Mouse (Mus musculus): ENCODE data around the gene Rabgap1l. TPM values are rescaled to one million over a fixed set of nuclear protein-coding genes. Genes with fewer than 3 reads are reported as not detected.

The Rabgap1l gene
- polyA plus RNA-seq, 1 experiment from 2014 or later, result 27.0 TPM

DNA sequence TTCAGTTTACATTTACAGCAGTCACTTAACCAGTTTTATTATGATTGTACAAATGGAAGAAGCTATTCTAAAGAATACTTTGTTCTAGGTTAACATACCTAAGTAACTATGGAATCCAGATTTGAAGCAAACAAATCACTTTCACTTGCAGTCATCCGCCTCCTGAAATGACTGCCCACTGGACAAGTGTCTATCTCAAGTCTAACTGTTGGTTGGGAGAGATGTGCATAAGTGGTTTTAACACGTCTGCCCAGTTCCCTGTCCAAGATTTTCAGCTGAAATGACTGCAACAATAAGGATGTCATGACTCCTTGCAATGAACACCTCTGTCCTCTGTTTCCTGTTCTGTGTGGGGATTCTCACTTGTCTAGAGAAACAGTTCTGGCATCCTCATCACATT, 27.4 kb downstream of the Rabgap1l start:
- no peaks in the 10 kb centered on the region for H3K27me3 ChIP-seq (ENCODE audit: control insufficient read depth, insufficient read depth, low read length)
- no peaks in the 10 kb centered on the region for H3K36me3 ChIP-seq (ENCODE audit: control insufficient read depth, insufficient read depth, low read length)
- 77% methylated on average over 2 of the region's 2 CpGs for WGBS
- H3K9ac ChIP-seq (ENCODE audit: low read length), result no peak overlapping the region
- H3K4me2 ChIP-seq (ENCODE audit: low read depth, low read length), result no peak overlapping the region
- H3K9me3 ChIP-seq (replicated peaks; ENCODE audit: control insufficient read depth, low read length), result no peaks in the 10 kb centered on the region
- no peak overlapping the region for H3K4me3 ChIP-seq (replicated peaks; ENCODE audit: low read length)
- H3K4me1 ChIP-seq (ENCODE audit: control insufficient read depth, insufficient read depth, low read length), result no peaks in the 10 kb centered on the region
- ATAC-seq (ENCODE audit: insufficient read depth, low FRiP score), result no peak
- H3K27ac ChIP-seq (ENCODE audit: low read length), result no peak overlapping the region

DNA sequence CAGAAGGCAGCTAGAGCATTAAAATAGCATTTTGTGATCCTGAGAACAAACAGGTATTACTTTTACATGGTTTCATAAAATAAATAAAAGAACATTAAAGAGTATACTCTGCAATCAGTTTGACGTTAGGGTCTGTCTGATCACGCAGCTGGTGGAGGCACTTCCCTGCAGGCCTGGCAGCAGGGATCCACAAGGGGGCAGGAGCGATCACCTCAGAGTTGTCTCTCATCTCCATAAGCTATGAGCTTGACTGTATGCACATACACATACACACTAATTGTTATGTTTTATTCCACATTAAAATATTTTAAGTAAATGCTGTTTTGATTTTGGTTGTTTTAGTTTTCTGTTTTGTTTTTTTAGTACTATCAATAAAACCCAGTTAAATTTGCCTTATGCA, 34.8 kb downstream of the Rabgap1l start:
- WGBS, result 28% methylated on average over 3 of the region's 3 CpGs
- Histone ChIP-seq H3K9ac (ENCODE audit: low read length) (no peak overlapping the region), H3K27ac (ENCODE audit: low read length) (no peak overlapping the region), H3K4me1 (ENCODE audit: control insufficient read depth, insufficient read depth, low read length) (no peaks in the 10 kb centered on the region), H3K36me3 (ENCODE audit: control insufficient read depth, insufficient read depth, low read length) (no peaks in the 10 kb centered on the region), H3K4me3 (replicated peaks; ENCODE audit: low read length) (no peak overlapping the region), H3K27me3 (ENCODE audit: control insufficient read depth, insufficient read depth, low read length) (no peaks in the 10 kb centered on the region), H3K4me2 (ENCODE audit: low read depth, low read length) (no peak overlapping the region), H3K9me3 (replicated peaks; ENCODE audit: control insufficient read depth, low read length) (no peaks in the 10 kb centered on the region)
- ATAC-seq (ENCODE audit: insufficient read depth, low FRiP score), result no peak

DNA sequence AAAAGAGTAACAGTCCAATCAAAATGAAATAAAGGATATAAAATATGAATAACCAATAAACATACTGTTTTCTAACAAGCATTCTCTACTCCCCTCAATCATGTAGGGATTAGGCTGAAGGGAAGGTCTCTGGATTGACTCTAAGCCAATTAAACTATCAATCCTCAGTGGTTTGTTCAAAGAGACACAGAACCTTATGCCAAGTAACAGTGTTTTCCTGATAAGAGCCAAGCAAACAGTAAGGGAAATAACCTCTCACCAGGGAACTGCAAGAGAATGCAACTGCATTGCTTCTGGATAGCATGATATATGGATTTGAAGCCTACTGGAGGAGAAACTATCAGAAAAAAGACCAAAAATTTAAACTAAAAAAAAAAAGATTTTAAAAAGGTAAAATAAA, 37.7 kb downstream of the Rabgap1l start:
- H3K9ac ChIP-seq (ENCODE audit: low read length), result no peak overlapping the region
- ATAC-seq (ENCODE audit: insufficient read depth, low FRiP score), result no peak
- no peaks in the 10 kb centered on the region for H3K27me3 ChIP-seq (ENCODE audit: control insufficient read depth, insufficient read depth, low read length)
- no peak overlapping the region for H3K4me2 ChIP-seq (ENCODE audit: low read depth, low read length)
- H3K27ac ChIP-seq (ENCODE audit: low read length), result no peak overlapping the region
- H3K4me3 ChIP-seq (replicated peaks; ENCODE audit: low read length), result no peak overlapping the region
- no peaks in the 10 kb centered on the region for H3K36me3 ChIP-seq (ENCODE audit: control insufficient read depth, insufficient read depth, low read length)
- no peaks in the 10 kb centered on the region for H3K4me1 ChIP-seq (ENCODE audit: control insufficient read depth, insufficient read depth, low read length)
- no peaks in the 10 kb centered on the region for H3K9me3 ChIP-seq (replicated peaks; ENCODE audit: control insufficient read depth, low read length)

DNA sequence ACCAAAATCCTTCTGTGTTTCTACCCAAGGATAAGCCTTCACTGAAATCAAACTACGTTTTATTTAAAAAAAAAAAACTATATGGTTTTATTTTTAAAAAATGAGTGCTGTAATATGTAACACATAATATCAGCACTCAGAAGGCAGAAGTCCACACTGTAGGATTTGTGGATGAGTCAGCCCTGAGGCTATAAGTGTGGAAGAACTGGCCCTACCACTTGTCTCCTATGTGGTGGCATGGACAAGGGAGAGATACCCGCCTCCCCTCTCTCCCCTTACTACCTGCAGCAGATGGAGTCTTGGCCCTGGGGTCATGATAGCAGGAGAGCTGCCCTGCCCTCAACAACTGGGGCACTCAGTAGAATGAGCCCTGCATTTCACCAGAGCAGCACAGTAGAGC, 42.4 kb downstream of the Rabgap1l start:
- Histone ChIP-seq H3K9me3 (replicated peaks; ENCODE audit: control insufficient read depth, low read length) (no peaks in the 10 kb centered on the region), H3K36me3 (ENCODE audit: control insufficient read depth, insufficient read depth, low read length) (no peaks in the 10 kb centered on the region), H3K4me2 (ENCODE audit: low read depth, low read length) (no peak overlapping the region), H3K27me3 (ENCODE audit: control insufficient read depth, insufficient read depth, low read length) (no peaks in the 10 kb centered on the region), H3K4me1 (ENCODE audit: control insufficient read depth, insufficient read depth, low read length) (no peaks in the 10 kb centered on the region), H3K9ac (ENCODE audit: low read length) (no peak overlapping the region), H3K27ac (ENCODE audit: low read length) (no peak overlapping the region), H3K4me3 (replicated peaks; ENCODE audit: low read length) (no peak overlapping the region)
- ATAC-seq (ENCODE audit: insufficient read depth, low FRiP score), result no peak
- WGBS, result 61% methylated on average over 2 of the region's 2 CpGs

DNA sequence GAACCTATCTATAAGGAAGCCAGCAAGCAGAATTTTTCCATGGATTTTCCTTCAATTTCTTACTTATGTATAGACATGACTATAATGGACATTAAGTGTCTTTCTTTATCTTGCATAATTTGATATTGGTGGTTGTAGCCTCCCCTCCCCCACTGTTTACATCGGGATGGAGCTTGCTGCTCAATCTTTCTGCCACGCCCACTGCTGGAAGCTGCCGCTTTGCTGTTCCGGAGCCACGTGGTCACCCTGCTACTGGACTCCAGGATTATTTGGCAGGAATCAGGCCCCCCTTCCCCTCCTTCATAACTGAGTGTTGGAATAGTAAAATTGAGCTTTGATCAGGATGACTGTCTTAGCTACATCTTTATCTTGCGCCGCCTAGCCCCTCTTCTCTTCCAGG, 46.2 kb downstream of the Rabgap1l start:
- Histone ChIP-seq H3K36me3 (ENCODE audit: control insufficient read depth, insufficient read depth, low read length) (no peaks in the 10 kb centered on the region), H3K27me3 (ENCODE audit: control insufficient read depth, insufficient read depth, low read length) (no peaks in the 10 kb centered on the region), H3K4me2 (ENCODE audit: low read depth, low read length) (no peak overlapping the region), H3K9me3 (replicated peaks; ENCODE audit: control insufficient read depth, low read length) (no peaks in the 10 kb centered on the region), H3K4me1 (ENCODE audit: control insufficient read depth, insufficient read depth, low read length) (no peaks in the 10 kb centered on the region), H3K27ac (ENCODE audit: low read length) (no peak overlapping the region), H3K9ac (ENCODE audit: low read length) (no peak overlapping the region), H3K4me3 (replicated peaks; ENCODE audit: low read length) (no peak overlapping the region)
- no peak for ATAC-seq (ENCODE audit: insufficient read depth, low FRiP score)
- 27% methylated on average over 7 of the region's 7 CpGs for WGBS

DNA sequence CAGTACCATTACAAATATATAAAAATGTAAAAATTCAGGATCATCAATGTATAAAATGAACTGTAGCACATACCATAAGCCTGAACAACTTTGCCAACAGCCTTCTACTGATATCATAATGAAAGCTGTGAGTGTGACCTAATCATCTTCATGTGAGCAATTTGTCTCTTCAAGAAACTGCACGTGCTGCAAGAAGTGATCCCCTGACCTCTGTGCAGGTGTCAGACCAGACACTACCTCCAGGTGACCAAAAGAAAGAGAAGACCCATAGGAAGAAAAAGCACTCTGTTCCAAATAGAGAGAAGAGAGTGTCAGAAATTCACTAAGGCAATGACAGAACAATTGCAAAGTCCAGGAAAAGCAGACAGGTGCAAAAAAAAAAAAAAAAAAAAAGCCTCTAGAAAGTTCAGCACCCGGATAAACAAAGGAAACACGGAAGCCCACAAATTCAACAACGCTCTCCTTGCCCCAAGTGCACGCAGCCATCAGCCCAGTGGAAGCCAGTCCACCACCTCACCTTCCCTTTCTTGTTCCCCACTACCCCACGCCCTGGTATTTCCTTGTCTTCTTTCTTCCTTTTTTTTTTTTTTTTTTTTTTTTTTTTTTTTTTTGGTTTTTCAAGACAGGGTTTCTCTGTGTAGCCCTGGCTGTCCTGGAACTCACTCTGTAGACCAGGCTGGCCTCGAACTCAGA, 47.6 kb downstream of the Rabgap1l start:
- Histone ChIP-seq H3K36me3 (ENCODE audit: control insufficient read depth, insufficient read depth, low read length) (no peaks in the 10 kb centered on the region), H3K9ac (ENCODE audit: low read length) (no peak overlapping the region), H3K27me3 (ENCODE audit: control insufficient read depth, insufficient read depth, low read length) (no peaks in the 10 kb centered on the region), H3K27ac (ENCODE audit: low read length) (no peak overlapping the region), H3K4me1 (ENCODE audit: control insufficient read depth, insufficient read depth, low read length) (no peaks in the 10 kb centered on the region), H3K9me3 (replicated peaks; ENCODE audit: control insufficient read depth, low read length) (no peaks in the 10 kb centered on the region), H3K4me3 (replicated peaks; ENCODE audit: low read length) (no peak overlapping the region), H3K4me2 (ENCODE audit: low read depth, low read length) (no peak overlapping the region)
- ATAC-seq (ENCODE audit: insufficient read depth, low FRiP score), result no peak
- 65% methylated on average over 7 of the region's 7 CpGs for WGBS

DNA sequence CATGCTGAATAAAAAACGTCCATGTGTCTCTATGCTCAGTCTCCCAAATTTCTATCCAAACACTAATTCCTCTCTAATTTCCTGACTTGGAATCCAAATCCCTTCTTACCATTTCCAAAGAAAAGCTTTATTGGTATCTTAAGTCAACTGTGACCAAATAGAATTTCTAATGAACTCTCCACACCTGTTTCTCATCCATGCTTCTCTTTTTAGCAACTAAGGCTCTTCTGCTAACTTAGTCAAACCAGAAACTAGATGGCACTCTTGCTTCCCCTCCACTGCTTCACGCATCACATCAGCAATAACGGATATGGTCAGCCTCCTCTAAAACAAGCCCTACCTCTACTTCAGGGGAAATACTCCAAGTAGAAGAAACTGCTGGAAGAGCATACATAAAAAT, 49.0 kb downstream of the Rabgap1l start:
- Histone ChIP-seq H3K27ac (ENCODE audit: low read length) (no peak overlapping the region), H3K9me3 (replicated peaks; ENCODE audit: control insufficient read depth, low read length) (no peaks in the 10 kb centered on the region), H3K4me2 (ENCODE audit: low read depth, low read length) (no peak overlapping the region), H3K4me3 (replicated peaks; ENCODE audit: low read length) (no peak overlapping the region), H3K4me1 (ENCODE audit: control insufficient read depth, insufficient read depth, low read length) (no peaks in the 10 kb centered on the region), H3K9ac (ENCODE audit: low read length) (no peak overlapping the region), H3K27me3 (ENCODE audit: control insufficient read depth, insufficient read depth, low read length) (no peaks in the 10 kb centered on the region), H3K36me3 (ENCODE audit: control insufficient read depth, insufficient read depth, low read length) (no peaks in the 10 kb centered on the region)
- no peak for ATAC-seq (ENCODE audit: insufficient read depth, low FRiP score)
- 39% methylated on average over 3 of the region's 3 CpGs for WGBS

DNA sequence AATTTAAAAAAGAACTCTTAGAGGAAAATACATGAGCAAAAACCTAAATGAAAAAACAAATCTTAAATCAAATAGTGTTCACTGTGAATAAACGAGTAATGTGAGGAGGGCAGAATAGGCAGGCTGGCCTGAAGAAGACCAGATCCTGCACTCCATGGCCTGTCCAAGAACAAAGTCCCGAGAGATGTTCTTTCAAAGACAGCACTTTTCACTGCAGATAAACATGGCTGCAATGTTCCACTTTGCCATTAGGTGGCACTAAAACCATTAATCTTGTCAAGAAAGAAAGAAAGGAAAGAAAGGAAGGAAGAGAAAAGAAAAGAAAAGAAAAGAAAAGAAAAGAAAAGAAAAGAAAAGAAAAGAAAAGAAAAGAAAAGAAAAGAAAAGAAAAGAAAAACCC, 49.8 kb downstream of the Rabgap1l start:
- no peak overlapping the region for H3K4me3 ChIP-seq (replicated peaks; ENCODE audit: low read length)
- no peak for ATAC-seq (ENCODE audit: insufficient read depth, low FRiP score)
- WGBS, result 3% methylated on average over 2 of the region's 2 CpGs

DNA sequence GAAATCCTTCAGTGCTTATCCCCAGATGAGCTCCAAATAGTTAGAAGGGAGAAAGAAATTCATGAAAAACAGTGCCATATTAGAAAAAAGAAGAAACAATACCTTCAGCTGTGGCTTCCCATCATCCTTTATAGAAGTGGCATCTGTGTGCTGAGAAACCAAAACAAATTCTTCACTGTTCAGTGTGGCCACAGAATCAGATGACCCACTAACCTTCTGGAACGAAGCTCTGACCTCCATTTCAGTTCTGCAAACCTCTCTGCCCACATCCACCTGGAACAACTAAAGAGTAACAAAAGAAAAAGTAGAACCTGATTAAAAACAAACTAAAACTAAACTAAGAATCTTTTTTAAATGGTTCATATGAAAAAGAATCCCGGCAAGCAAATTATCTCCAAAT, 52.4 kb downstream of the Rabgap1l start:
- no peak overlapping the region for H3K27ac ChIP-seq (ENCODE audit: low read length)
- no peaks in the 10 kb centered on the region for H3K4me1 ChIP-seq (ENCODE audit: control insufficient read depth, insufficient read depth, low read length)
- no peak overlapping the region for H3K4me3 ChIP-seq (replicated peaks; ENCODE audit: low read length)
- no peaks in the 10 kb centered on the region for H3K27me3 ChIP-seq (ENCODE audit: control insufficient read depth, insufficient read depth, low read length)
- no peak overlapping the region for H3K4me2 ChIP-seq (ENCODE audit: low read depth, low read length)
- no peaks in the 10 kb centered on the region for H3K36me3 ChIP-seq (ENCODE audit: control insufficient read depth, insufficient read depth, low read length)
- H3K9ac ChIP-seq (ENCODE audit: low read length), result no peak overlapping the region
- H3K9me3 ChIP-seq (replicated peaks; ENCODE audit: control insufficient read depth, low read length), result no peaks in the 10 kb centered on the region
- ATAC-seq (ENCODE audit: insufficient read depth, low FRiP score), result no peak
- WGBS, result 54% methylated on average over 2 of the region's 2 CpGs

More for the DNA sequence above, 49.8 kb downstream of the Rabgap1l start:
- Histone ChIP-seq H3K9me3 (replicated peaks; ENCODE audit: control insufficient read depth, low read length) (no peaks in the 10 kb centered on the region), H3K27me3 (ENCODE audit: control insufficient read depth, insufficient read depth, low read length) (no peaks in the 10 kb centered on the region), H3K9ac (ENCODE audit: low read length) (no peak overlapping the region), H3K4me1 (ENCODE audit: control insufficient read depth, insufficient read depth, low read length) (no peaks in the 10 kb centered on the region), H3K36me3 (ENCODE audit: control insufficient read depth, insufficient read depth, low read length) (no peaks in the 10 kb centered on the region), H3K4me2 (ENCODE audit: low read depth, low read length) (no peak overlapping the region), H3K27ac (ENCODE audit: low read length) (no peak overlapping the region)

DNA sequence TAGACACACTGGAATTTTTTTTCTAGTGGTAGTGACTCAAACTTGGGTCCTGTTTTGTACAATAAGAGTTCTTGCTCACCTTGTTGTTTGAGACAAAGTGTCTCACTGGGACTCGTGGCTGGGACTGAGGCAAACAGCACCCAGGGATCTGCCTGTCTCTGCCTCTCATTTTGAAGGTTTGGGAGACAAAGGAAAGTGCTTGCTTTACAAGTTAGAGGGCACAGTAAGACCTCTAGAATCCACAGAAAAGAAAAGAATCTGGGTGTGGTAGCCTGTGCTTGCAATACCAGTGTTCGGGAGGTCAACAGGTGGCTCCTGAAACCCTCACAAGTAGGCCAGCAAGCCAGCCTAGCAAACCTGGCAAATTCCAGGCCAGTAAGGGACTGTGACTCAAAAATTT, 58.3 kb downstream of the Rabgap1l start:
- Histone ChIP-seq H3K4me1 (ENCODE audit: control insufficient read depth, insufficient read depth, low read length) (no peaks in the 10 kb centered on the region), H3K9me3 (replicated peaks; ENCODE audit: control insufficient read depth, low read length) (no peaks in the 10 kb centered on the region), H3K4me2 (ENCODE audit: low read depth, low read length) (no peak overlapping the region), H3K9ac (ENCODE audit: low read length) (no peak overlapping the region), H3K27ac (ENCODE audit: low read length) (no peak overlapping the region), H3K36me3 (ENCODE audit: control insufficient read depth, insufficient read depth, low read length) (no peaks in the 10 kb centered on the region), H3K4me3 (replicated peaks; ENCODE audit: low read length) (no peak overlapping the region), H3K27me3 (ENCODE audit: control insufficient read depth, insufficient read depth, low read length) (no peaks in the 10 kb centered on the region)
- ATAC-seq (ENCODE audit: insufficient read depth, low FRiP score), result no peak
- WGBS, result 71% methylated on average over 2 of the region's 2 CpGs

All from stomach, embryonic 16.5 days (tissue).